Mouse (Mus musculus): Measurements from ENCODE around the gene Fam173a. TPM values are rescaled to one million over a fixed set of nuclear protein-coding genes. Genes with fewer than 3 reads are reported as not detected.

The Fam173a gene
- polyA plus RNA-seq, 1 experiment from 2014 or later, result 67.8 TPM

DNA sequence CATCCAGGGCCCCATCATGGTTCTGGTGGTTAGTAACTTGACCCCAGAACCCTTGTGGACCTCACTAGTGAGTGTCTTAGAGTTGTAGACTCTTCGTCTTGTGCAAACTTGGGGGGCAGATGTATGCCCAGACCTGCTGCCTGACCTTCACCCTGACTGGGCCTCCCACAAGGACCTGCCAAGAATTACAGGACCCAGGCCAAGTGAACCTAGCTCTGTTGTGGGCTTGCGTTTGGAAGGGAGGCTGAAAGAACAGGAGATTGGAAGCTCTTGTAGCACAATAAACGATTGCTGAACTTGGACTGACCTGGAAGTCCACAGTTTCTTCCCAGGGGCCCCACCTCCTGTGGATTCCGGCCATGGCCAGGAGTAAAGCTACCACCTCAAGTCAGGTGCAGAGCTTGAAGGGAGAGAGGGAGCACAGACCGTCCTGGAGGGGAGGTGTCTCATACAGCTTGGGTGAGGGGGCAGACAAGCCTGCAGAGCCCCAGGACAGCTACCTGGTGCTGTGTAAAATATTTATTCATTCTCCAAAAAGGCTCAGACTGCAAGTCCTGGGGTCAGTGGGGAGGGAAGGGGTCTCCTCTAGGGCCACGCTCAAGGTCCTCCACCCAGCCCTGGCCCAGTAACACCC is 41.4 kb upstream of the Fam173a start:
- no peaks in the 10 kb centered on the region for H3K27me3 ChIP-seq (replicated peaks; ENCODE audit: low read depth, poor library complexity, severe bottlenecking)
- H3K36me3 ChIP-seq (replicated peaks), result peaks cover 67% of the 10 kb centered on the region
- H3K27ac ChIP-seq (replicated peaks), result peak overlapping the region; percentile 95
- WGBS, result 55% methylated on average over 6 of the region's 6 CpGs
- DNase-seq (ENCODE audit: low spot score), result no peak
- H3K9me3 ChIP-seq, result no peaks in the 10 kb centered on the region
- H3K4me3 ChIP-seq, result peak overlapping the region; percentile 81
- H3K4me1 ChIP-seq, result peaks cover 81% of the 10 kb centered on the region

DNA sequence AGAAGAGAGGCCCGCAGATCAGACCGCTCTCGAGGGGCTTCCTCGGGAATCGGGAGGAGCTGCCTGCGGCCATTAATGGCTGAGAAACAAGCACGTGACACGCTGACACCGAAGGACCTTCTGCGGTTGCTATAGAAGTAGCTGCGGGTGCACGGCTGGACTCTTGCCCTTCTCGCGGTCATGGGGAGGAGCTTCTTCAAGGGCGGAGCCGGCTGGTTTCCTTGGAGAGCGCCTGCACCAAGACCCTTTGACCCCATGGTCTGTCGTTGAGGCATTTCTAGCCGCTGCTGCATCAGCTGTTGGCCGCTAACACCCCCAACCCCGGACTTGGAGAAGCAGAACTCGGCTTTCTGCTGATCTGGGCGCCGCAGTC is 40.6 kb upstream of the Fam173a start, which contains the start of gene Stub1:
Stub1 (minus strand) TSS at position 114 of the 373 bp plus-strand sequence.
- Histone ChIP-seq H3K4me3 (peak within 1 kb of the TSS; percentile 81), H3K4me1 (peaks cover 85% of the 10 kb centered on the region), H3K36me3 (replicated peaks) (peaks cover 60% of the 10 kb centered on the region), H3K27me3 (replicated peaks; ENCODE audit: low read depth, poor library complexity, severe bottlenecking) (no peaks in the 10 kb centered on the region), H3K9me3 (no peaks in the 10 kb centered on the region), H3K27ac (replicated peaks) (peak within 1 kb of the TSS; percentile 95)
- DNase-seq (ENCODE audit: low spot score), result peak; percentile 90
- WGBS, result under 1% methylated on average over 24 of the region's 24 CpGs

DNA sequence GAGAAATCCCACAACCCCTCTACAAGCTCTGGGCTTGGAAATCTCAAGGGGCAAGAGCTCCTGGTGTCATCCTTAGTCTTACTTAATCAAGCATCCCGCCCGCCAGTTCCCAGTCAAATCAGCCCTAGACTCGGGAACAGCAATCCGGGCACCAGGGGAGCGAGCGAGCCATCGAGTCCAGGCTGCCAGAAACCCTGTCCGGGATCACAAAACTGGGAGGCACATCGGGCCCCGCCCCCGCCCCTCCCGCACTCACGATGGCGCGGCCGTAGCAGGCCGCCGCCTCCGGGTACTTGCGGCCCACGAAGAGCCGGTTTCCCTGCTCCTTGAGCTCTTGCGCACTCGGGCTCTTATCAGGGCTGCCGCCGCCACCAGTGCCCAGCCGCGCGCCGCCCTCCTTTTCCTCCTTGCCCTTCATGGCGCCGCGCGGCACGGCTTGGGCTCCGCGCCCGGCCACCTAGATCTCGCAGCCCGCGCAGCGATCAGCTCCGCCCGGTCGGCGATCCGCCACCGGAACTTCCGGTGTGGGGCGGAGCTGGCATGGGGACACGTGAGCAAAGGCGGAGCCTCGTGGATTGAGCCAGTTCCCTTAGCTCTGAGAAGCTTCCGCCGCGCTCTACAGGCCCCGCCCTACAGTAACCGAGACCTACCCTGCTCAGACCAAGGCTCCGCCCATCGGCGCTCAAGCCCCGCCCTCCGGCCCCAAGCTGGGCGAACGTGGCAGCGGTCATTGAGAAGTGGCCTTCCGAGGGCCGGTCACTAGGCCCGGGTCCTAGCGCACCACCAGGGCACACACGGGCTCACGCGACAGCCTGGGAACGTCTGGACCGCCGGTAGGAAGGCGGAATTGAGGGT is 40.0 kb upstream of the Fam173a start:
- Histone ChIP-seq H3K36me3 (replicated peaks) (peaks cover 60% of the 10 kb centered on the region), H3K27me3 (replicated peaks; ENCODE audit: low read depth, poor library complexity, severe bottlenecking) (no peaks in the 10 kb centered on the region), H3K4me3 (peak overlapping the region; percentile 81), H3K27ac (replicated peaks) (peak overlapping the region; percentile 95), H3K9me3 (no peaks in the 10 kb centered on the region), H3K4me1 (peaks cover 85% of the 10 kb centered on the region)
- under 1% methylated on average over 77 of the region's 77 CpGs for WGBS
- DNase-seq (ENCODE audit: low spot score), result peak; percentile 99

DNA sequence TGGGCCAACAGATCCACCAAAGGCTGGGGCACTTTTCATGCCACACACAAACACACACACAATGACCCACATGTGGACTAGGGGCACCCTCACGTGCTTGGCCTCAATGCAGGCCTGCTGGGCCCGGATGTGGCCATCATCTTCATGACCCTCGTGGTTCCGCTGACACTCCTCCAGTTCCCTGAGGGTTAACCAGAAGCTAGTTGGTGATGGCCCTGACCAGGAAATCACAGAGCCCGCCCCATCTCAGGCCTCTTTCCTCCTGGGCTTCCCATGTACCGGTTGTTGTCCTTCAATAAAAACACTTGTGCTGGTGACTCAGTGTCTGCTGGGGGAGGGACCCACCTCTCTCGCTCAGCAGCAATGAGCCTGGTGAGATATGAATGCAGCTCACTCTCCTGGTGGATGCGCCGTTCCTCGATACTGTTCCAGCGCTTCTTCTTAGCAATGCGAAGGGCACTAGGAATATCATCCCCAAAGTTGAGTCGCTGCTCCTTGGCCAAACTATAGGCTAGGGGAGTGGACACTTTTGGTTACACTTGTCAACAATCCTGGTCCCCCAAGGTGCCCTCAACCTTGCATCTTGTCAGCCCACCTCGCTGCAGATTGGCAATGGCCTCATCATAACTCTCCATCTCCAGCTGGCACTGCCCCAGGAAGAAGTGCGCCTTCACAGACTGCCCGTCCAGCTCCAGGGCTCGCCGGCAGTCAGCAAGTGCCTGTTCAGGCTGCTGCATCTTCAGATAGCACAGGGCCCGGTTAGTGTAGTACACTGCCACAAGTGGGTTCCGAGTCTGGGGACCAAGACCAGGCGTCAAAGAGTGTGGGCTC is 39.0 kb upstream of the Fam173a start:
- Histone ChIP-seq H3K27me3 (replicated peaks; ENCODE audit: low read depth, poor library complexity, severe bottlenecking) (no peaks in the 10 kb centered on the region), H3K4me1 (peaks cover 85% of the 10 kb centered on the region), H3K9me3 (no peaks in the 10 kb centered on the region), H3K27ac (replicated peaks) (peak overlapping the region; percentile 95), H3K36me3 (replicated peaks) (peaks cover 63% of the 10 kb centered on the region), H3K4me3 (peak overlapping the region; percentile 81)
- WGBS, result 67% methylated on average over 21 of the region's 21 CpGs
- DNase-seq (ENCODE audit: low spot score), result peak; percentile 26

DNA sequence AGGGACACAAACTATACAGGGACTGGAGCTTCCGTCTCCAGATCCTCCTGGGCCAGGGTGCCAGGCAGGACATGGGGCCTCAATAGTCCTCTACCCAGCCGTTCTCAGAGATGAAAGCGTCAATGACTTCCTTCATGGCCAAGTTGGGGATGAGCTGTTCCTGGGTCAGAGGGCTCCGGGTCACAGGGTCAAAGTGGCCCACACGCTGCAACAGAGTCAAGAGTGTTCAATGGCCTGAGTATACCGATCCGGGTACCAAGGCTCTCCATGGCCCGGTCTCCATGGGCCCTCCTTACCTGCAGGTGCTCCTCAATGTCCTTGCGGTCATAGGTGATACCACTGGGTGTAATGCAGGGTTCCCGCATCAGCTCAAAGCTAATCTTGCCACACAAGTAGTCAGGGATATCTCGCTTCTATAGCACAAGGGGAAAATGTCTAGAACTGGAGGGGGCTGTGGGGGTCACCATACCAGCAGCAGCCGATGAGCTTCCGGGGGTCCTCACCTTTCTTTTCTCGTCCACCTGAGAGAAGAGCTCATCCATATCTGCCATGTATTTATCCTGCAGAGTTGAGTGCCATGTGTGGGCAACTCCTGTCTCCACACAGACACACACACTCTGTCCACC is 38.2 kb upstream of the Fam173a start:
- H3K27ac ChIP-seq (replicated peaks), result 0 out of 2 replicates have a peak overlapping the region, but pooled peaks have one; percentile 11

DNA sequence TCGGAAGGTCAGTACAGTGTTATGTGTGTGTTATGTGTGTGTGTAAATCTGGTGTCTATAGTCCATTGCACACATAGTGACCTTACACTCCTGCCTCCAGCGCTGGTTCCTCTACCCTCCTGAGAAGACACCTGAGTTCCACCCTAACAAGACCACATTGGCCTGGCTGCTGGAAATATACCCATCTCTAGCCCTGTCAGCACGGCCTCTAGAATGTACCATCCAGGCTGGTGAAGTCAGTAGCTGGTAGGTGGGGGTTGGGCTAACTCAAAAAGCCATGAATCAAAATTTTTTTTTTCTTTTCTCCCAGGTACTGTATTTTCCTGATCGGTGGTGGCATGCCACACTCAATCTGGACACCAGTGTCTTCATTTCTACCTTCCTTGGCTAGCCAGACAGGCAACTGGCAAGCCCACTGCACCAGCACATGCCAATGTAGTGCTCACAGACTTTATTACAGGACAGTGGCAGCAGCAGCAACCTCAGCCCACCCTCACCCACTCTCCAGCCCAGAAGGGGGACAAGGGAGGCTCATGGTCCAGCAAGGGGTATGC is 37.6 kb upstream of the Fam173a start:
- Histone ChIP-seq H3K4me3 (peak overlapping the region; percentile 81), H3K36me3 (replicated peaks) (peaks cover 66% of the 10 kb centered on the region), H3K27ac (replicated peaks) (0 out of 2 replicates have a peak overlapping the region, but pooled peaks have one; percentile 11), H3K9me3 (no peaks in the 10 kb centered on the region), H3K4me1 (peaks cover 78% of the 10 kb centered on the region), H3K27me3 (replicated peaks; ENCODE audit: low read depth, poor library complexity, severe bottlenecking) (no peaks in the 10 kb centered on the region)
- DNase-seq (ENCODE audit: low spot score), result no peak
- 87% methylated on average over 4 of the region's 4 CpGs for WGBS

More for the DNA sequence above, 38.2 kb upstream of the Fam173a start:
- peak overlapping the region; percentile 81 for H3K4me3 ChIP-seq
- H3K27me3 ChIP-seq (replicated peaks; ENCODE audit: low read depth, poor library complexity, severe bottlenecking), result no peaks in the 10 kb centered on the region
- no peaks in the 10 kb centered on the region for H3K9me3 ChIP-seq
- H3K4me1 ChIP-seq, result peaks cover 80% of the 10 kb centered on the region
- no peak for DNase-seq (ENCODE audit: low spot score)
- whole genome bisulfite sequencing, result 87% methylated on average over 14 of the region's 14 CpGs
- peaks cover 66% of the 10 kb centered on the region for H3K36me3 ChIP-seq (replicated peaks)

DNA sequence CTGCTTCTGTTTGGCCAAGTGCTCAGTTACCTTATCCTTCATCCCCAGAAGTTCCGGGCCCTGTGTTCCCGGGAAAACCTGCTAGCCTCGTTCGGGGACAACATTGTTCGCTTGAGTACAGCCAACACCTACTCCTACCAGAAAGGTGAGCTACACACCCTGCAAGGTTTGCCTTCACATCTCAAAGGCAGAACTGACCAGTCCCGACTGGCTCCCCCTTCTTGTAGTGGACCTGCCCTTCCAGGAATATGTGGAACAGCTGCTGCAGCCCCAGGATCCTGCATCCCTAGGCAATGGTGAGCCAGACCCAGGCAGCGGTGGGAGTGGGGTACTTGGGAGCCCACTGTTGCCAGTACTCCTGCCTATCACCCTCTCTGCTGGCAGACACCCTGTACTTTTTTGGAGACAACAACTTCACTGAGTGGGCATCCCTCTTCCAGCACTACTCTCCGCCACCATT is 36.9 kb upstream of the Fam173a start:
- H3K4me3 ChIP-seq, result peak overlapping the region; percentile 81
- no peaks in the 10 kb centered on the region for H3K9me3 ChIP-seq
- WGBS, result 42% methylated on average over 8 of the region's 8 CpGs
- peaks cover 62% of the 10 kb centered on the region for H3K36me3 ChIP-seq (replicated peaks)
- DNase-seq (ENCODE audit: low spot score), result peak; percentile 29
- no peaks in the 10 kb centered on the region for H3K27me3 ChIP-seq (replicated peaks; ENCODE audit: low read depth, poor library complexity, severe bottlenecking)
- peaks cover 78% of the 10 kb centered on the region for H3K4me1 ChIP-seq
- H3K27ac ChIP-seq (replicated peaks), result peak overlapping the region; percentile 87

DNA sequence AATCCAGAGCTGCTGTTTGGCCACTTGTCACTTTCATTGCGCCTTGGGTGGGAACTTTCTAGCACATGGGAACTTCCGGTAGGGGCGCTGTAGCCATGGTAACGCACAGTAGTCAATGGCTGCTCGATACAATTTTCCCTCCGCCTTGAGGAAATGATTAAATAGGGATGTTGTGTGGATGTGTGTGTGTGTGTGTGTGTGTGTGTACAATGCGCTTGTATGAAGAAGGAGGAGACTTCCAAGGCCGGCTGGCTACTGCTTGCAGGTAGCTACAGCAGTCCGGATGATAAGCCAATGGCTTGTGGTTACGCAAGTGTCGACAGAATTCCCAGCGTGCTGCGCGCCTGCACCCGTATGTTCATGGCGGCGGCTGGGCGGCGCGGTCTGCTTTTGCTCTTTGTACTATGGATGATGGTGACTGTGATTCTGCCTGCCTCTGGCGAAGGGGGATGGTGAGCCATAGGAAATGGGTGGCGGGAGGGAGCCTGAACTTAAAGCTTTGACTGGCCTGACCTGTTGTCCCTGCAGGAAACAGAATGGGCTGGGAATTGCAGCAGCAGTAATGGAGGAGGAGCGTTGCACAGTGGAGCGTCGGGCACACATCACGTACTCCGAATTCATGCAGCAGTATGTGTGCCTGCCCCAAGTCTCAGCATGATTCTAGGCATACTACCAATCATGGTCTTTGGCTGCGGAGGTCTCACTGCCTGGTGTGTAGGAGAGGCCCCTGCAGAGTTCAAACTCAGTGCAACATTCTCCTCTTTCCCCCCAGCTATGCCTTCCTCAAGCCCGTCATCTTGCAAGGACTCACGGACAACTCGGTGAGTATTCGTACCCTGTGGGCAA is 36.2 kb upstream of the Fam173a start, which contains the start of gene Jmjd8:
Jmjd8 (plus strand) TSS at position 156 of the 846 bp plus-strand sequence.
- H3K36me3 ChIP-seq (replicated peaks), result peaks cover 59% of the 10 kb centered on the region
- H3K9me3 ChIP-seq, result no peaks in the 10 kb centered on the region
- H3K27ac ChIP-seq (replicated peaks), result peak within 1 kb of the TSS; percentile 87
- peak within 1 kb of the TSS; percentile 81 for H3K4me3 ChIP-seq
- H3K4me1 ChIP-seq, result peaks cover 78% of the 10 kb centered on the region
- no peaks in the 10 kb centered on the region for H3K27me3 ChIP-seq (replicated peaks; ENCODE audit: low read depth, poor library complexity, severe bottlenecking)
- DNase-seq (ENCODE audit: low spot score), result peak; percentile 86
- 1% methylated on average over 32 of the region's 32 CpGs for WGBS

DNA sequence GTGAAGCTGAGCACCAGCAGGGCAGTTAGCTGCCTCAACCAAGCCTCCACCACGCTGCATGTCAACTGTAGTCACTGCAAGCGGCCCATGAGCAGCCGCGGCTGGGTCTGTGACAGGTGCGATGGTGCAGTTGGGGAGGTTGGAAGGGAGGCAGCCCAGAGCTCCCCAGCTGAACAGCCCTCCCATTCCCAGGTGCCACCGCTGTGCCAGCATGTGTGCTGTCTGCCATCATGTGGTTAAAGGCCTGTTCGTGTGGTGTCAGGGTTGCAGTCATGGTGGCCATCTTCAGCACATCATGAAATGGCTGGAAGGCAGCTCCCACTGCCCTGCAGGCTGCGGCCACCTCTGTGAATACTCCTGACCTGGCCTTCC is 35.5 kb upstream of the Fam173a start:
- Histone ChIP-seq H3K4me3 (peak overlapping the region; percentile 81), H3K4me1 (peaks cover 76% of the 10 kb centered on the region), H3K27ac (replicated peaks) (peak overlapping the region; percentile 87), H3K36me3 (replicated peaks) (peaks cover 59% of the 10 kb centered on the region), H3K9me3 (no peaks in the 10 kb centered on the region), H3K27me3 (replicated peaks; ENCODE audit: low read depth, poor library complexity, severe bottlenecking) (no peaks in the 10 kb centered on the region)
- DNase-seq (ENCODE audit: low spot score), result no peak
- WGBS, result 83% methylated on average over 8 of the region's 8 CpGs

DNA sequence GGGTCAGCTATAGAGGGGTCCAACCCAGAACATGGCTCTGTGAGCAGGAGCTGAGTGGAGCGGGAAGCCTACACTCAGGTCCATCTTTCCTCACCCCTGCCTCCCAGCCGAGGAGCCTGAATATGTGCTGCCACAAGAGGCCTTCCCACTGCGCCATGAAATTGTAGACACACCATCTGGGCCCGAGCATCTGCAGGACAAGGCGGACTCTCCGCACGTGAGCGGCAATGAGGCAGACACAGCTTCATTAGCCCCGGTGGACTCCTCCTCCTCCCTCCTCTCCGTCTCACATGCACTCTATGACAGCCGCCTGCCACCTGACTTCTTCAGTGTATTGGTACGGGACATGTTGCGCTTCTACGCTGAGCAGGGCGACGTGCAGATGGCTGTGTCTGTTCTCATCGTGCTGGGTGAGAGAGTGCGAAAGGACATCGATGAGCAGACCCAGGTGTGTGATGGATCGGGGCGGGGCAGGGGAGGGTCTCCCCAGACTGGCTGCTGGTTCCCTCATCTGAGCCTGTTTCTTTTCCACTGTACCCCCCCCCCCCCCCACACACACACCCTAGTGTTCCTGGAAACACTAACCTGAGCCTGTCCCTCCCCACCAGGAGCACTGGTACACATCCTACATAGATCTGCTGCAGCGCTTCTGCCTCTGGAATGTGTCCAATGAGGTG is 35.0 kb upstream of the Fam173a start:
- Histone ChIP-seq H3K4me1 (peaks cover 79% of the 10 kb centered on the region), H3K27me3 (replicated peaks; ENCODE audit: low read depth, poor library complexity, severe bottlenecking) (no peaks in the 10 kb centered on the region), H3K27ac (replicated peaks) (no peak overlapping the region), H3K4me3 (peak overlapping the region; percentile 81), H3K36me3 (replicated peaks) (peaks cover 59% of the 10 kb centered on the region), H3K9me3 (no peaks in the 10 kb centered on the region)
- no peak for DNase-seq (ENCODE audit: low spot score)
- 92% methylated on average over 22 of the region's 22 CpGs for WGBS
